Mouse (Mus musculus) limb, embryonic 11.5 days (tissue): Measurements from ENCODE around the gene Hes1. TPM values are rescaled to one million over a fixed set of nuclear protein-coding genes. Genes with fewer than 3 reads are reported as not detected.

Experiments
- ATAC-seq: fragments of 200-750 bp; cut with Nextera tagmentation; 2 replicates; pipeline ENCODE4 v1.8.0; 2017; ENCODE audit warnings: low read depth; ENCODE audit not compliant: insufficient number of reproducible peaks, low FRiP score, low TSS enrichment
- DNase-seq: peaks from one replicate; pipeline ENCODE4 v3.0.0-alpha.2; 2015; ENCODE audit warnings: low spot score
- H3K27ac ChIP-seq: fragments of 300-500 bp; sonication (generic); replicated peaks from 2 replicates; pipeline ENCODE4 v1.5.1; 2014; ENCODE audit warnings: low read depth, mild to moderate bottlenecking, low read length
- H3K27me3 ChIP-seq: fragments of 300-500 bp; sonication (generic); 2 replicates; pipeline ENCODE4 v1.6.1; 2014; ENCODE audit warnings: mild to moderate bottlenecking, low read length, mixed read lengths; ENCODE audit not compliant: control insufficient read depth, insufficient read depth
- H3K36me3 ChIP-seq: fragments of 300-500 bp; sonication (generic); 2 replicates; pipeline ENCODE4 v1.6.1; 2014; ENCODE audit warnings: mild to moderate bottlenecking, low read length, moderate library complexity, mixed read lengths; ENCODE audit not compliant: control insufficient read depth, insufficient read depth
- H3K4me1 ChIP-seq: fragments of 300-500 bp; sonication (generic); 2 replicates; pipeline ENCODE4 v1.6.1; 2014; ENCODE audit warnings: low read length, mixed read lengths; ENCODE audit not compliant: control insufficient read depth, insufficient read depth
- H3K4me2 ChIP-seq: fragments of 300-500 bp; sonication (generic); 2 replicates; pipeline ENCODE4 v1.6.1; 2014; ENCODE audit warnings: low read depth, mild to moderate bottlenecking, moderate library complexity; ENCODE audit not compliant: severe bottlenecking
- H3K4me3 ChIP-seq: fragments of 300-500 bp; sonication (generic); 2 replicates; pipeline ENCODE4 v1.5.1; 2014; ENCODE audit warnings: low read depth, low read length
- H3K9ac ChIP-seq: fragments of 300-500 bp; sonication (generic); 2 replicates; pipeline ENCODE4 v1.6.1; 2014; ENCODE audit warnings: mild to moderate bottlenecking, low read length
- H3K9me3 ChIP-seq: fragments of 300-500 bp; sonication (generic); 2 replicates; pipeline ENCODE4 v1.6.1; 2016; ENCODE audit warnings: low read length; ENCODE audit not compliant: control insufficient read depth
- WGBS: fragments of 180-500 bp; shearing (Covaris S2); extraction: QIAGEN DNeasy Blood & Tissue Kit; methylation state at CpG from one replicate; pipeline ENCODE4 v1.1.7; 2014; 5-methylcytosine and 5-hydroxymethylcytosine counted together
- polyA plus RNA-seq: library from polyadenylated mRNA; unstranded; fragments of >200 nt; fragmentation: Nextera tagmentation; extraction: Ambion mirVana; gene quantifications from 2 replicates; pipeline ENCODE4 v1.2.1, GENCODE M21; 2014

Gene Hes1
- polyA plus RNA-seq, 1 experiment from 2014 or later, result 71.0 TPM

DNA sequence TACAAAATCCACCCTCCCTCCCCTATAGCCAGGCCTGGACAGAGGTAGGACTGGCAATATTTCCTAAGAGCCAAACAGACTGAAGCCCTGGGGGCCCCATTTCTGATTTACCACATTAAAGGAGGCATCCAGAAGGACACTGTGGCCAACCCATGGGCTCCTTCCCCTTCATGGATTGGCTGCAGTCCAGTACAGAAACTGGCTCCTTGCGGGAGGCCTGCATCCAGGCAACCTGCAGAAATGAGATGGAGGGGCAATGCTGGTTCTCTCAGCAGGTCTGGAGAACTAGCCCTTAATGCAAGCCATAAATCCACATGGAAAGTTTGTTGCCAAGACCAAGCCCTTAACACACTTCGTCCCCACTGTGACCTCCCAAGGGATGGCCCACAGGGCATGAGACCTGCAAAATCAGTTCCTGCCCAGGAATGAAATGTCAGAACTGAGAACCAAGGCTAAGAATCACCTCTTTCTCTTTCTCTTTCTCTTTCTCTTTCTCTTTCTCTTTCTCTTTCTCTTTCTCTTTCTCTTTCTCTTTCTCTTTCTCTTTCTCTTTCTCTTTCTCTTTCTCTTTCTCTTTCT, 31.8 kb upstream of the Hes1 start:
- no peaks in the 10 kb centered on the region for H3K9me3 ChIP-seq
- no peak overlapping the region for H3K4me3 ChIP-seq
- no peak for ATAC-seq
- H3K9ac ChIP-seq, result no peak overlapping the region
- peaks cover 15% of the 10 kb centered on the region for H3K4me1 ChIP-seq
- 32% methylated on average over 2 of the region's 2 CpGs for WGBS
- no peaks in the 10 kb centered on the region for H3K36me3 ChIP-seq
- H3K4me2 ChIP-seq, result no peak overlapping the region
- H3K27ac ChIP-seq, result no peak overlapping the region
- H3K27me3 ChIP-seq, result no peaks in the 10 kb centered on the region
- DNase-seq, result no peak

DNA sequence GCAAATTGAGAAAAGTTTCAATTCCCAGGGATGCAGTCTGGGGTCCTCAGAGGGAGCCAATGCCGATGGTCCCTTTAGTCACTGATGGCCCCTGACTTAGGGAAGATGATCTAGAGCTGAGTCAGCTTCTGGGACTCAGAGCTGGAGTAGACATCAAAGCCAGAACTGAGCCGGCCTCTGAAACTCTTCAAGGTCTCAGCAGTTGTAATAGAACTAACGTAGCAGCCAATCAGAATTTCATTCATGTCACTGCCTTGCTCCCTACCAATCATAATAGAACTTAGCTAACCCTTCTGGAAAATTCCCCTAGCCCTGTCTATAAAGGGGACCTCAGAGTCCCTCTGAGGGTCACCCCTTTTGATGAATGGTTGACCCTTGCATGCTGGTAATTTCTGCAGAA, 30.8 kb upstream of the Hes1 start:
- no peak for ATAC-seq
- Histone ChIP-seq H3K27me3 (no peaks in the 10 kb centered on the region), H3K4me1 (peaks cover 19% of the 10 kb centered on the region), H3K36me3 (no peaks in the 10 kb centered on the region), H3K4me2 (no peak overlapping the region), H3K4me3 (no peak overlapping the region), H3K9ac (no peak overlapping the region), H3K9me3 (no peaks in the 10 kb centered on the region), H3K27ac (no peak overlapping the region)
- DNase-seq, result no peak
- 81% methylated on average over 3 of the region's 3 CpGs for WGBS

DNA sequence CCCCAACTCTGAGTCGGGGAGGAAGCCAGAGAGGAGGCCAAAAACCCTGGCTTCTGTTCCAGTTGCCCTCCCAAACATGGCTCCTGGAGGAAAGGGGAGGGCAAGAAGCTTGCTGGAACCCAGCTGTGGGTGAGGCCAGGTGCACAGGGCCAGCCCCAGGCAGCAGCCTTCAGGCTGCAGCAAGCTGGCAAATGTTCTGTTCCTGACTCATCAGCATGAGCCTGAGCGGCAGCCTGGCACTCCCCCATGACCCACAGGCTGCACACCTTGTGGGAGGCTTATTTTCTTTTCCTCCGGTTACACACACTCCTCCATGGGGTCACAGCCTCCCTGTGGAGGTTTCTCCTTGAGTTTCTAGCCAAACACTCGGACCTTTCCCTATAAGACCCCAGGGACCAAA, 30.2 kb upstream of the Hes1 start:
- no peak for DNase-seq
- Histone ChIP-seq H3K4me1 (peaks cover 24% of the 10 kb centered on the region), H3K4me2 (no peak overlapping the region), H3K36me3 (no peaks in the 10 kb centered on the region), H3K9me3 (no peaks in the 10 kb centered on the region), H3K4me3 (no peak overlapping the region), H3K9ac (no peak overlapping the region), H3K27me3 (no peaks in the 10 kb centered on the region), H3K27ac (no peak overlapping the region)
- ATAC-seq, result no peak
- WGBS, result 52% methylated on average over 4 of the region's 4 CpGs

DNA sequence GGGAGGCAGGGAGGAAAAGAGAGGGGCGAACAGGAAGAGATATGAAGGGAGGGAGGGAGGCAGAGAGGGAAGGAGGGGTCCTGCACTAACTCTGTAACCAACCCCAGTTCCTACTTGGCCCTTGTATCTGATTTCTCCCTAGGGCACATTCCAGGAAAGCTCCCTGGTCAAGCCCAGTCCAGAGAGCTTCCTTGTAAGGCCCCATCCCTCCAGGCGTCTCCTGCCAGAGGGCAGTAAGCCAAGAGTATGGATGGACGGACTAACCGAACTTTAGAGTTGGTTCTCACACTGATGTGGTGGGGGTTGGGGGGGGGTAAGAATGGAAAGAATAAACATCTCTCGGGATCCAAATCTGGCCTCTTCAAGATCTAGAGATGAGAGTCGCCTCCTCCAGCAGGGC, 29.7 kb upstream of the Hes1 start:
- WGBS, result 66% methylated on average over 6 of the region's 6 CpGs
- no peaks in the 10 kb centered on the region for H3K27me3 ChIP-seq
- H3K36me3 ChIP-seq, result no peaks in the 10 kb centered on the region
- DNase-seq, result no peak
- no peaks in the 10 kb centered on the region for H3K9me3 ChIP-seq
- no peak overlapping the region for H3K4me2 ChIP-seq
- H3K9ac ChIP-seq, result no peak overlapping the region
- no peak overlapping the region for H3K27ac ChIP-seq
- H3K4me3 ChIP-seq, result no peak overlapping the region
- H3K4me1 ChIP-seq, result peaks cover 28% of the 10 kb centered on the region
- no peak for ATAC-seq

DNA sequence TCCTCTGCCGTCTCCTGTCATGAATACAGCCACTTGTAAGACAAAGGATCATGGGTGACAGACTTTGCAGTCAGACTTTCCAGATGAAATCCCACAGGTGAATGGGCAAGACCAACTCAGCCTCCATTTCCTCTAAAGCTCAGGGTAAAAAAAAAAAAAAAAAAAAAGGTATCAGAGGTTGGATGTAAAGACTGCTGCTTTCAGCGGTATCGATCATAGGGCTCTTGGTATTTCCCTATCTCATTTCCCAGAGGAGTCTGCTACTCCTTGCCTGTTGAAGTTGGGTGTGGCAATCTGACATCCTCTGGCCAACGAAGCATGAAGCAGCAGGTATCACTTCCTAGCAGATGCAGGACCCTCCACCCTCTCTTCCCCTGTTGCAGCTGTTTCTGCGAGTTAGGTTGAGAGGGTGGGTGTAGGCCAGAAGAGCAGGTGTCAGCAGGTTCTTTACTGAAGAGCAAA, 29.2 kb upstream of the Hes1 start:
- no peak for ATAC-seq
- no peaks in the 10 kb centered on the region for H3K9me3 ChIP-seq
- 76% methylated on average over 5 of the region's 5 CpGs for WGBS
- no peak for DNase-seq
- H3K27me3 ChIP-seq, result no peaks in the 10 kb centered on the region
- H3K36me3 ChIP-seq, result no peaks in the 10 kb centered on the region
- H3K27ac ChIP-seq, result no peak overlapping the region
- H3K9ac ChIP-seq, result no peak overlapping the region
- no peak overlapping the region for H3K4me3 ChIP-seq
- H3K4me2 ChIP-seq, result no peak overlapping the region
- H3K4me1 ChIP-seq, result peaks cover 27% of the 10 kb centered on the region

DNA sequence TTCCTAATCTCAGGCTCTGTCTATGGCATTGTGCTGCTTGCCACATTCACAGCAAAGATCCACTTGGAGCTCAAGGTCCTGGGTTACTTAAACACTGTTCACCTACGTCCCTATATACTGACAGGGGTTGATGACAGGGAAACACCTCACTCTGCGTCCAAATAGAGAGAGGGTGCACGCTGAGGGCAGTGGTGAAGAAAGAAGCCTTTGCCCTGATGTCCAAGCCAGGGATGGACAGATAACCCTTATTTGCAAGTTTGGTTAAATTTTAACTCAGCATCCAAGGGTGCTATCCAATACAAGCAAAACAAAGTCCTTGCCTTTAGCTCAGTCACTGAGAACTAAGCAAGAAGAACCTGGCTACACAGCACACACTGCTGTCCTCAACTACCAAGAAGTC, 28.1 kb upstream of the Hes1 start:
- peaks cover 27% of the 10 kb centered on the region for H3K4me1 ChIP-seq
- WGBS, result 91% methylated on average over 3 of the region's 3 CpGs
- H3K9ac ChIP-seq, result no peak overlapping the region
- no peak overlapping the region for H3K4me3 ChIP-seq
- DNase-seq, result no peak
- no peaks in the 10 kb centered on the region for H3K9me3 ChIP-seq
- H3K36me3 ChIP-seq, result no peaks in the 10 kb centered on the region
- ATAC-seq, result no peak
- H3K27ac ChIP-seq, result no peak overlapping the region
- no peak overlapping the region for H3K4me2 ChIP-seq
- no peaks in the 10 kb centered on the region for H3K27me3 ChIP-seq

DNA sequence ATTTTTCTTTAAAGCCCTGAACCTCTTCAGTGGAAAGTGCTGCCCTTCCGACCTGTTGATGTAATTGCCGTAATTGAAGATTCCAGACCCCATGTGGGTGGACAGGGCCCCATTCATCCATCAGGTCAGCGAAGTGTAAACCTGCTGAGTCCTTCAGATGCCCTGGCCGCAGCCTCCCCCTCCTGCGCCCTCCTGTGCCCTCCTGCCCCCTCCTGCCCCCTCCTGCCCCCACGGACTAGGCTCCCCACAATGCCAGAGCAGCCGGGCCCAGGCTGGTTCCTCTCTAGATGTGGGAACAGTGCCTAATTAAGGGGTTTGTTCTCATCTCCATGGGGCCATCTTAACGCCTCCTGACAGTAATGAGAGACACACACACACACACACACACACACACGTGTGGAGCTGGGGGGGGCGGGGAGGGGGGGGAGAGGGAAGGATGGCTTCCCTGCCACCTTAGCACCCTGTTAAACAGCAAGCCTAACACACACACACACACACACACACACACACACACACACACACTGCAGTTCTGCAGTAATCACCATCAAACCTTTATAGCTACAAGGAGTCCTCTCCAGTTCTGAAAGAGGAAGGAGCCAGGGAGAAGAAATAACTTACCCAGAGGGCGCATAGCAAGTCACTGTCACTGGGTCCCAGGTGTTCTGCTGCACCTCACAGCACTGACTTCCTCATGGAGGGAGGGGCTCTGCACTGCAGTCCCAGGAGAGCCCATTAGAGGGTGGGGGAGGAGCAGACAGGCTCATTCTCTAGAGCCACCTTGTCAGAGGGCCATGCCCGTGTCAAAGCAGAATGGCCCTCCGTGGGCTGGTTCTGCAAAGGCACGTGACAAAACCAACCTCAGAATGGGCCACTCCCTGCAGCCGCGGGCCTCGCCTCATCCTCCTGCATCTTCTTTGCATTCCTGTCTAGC, 25.3 kb upstream of the Hes1 start:
- Histone ChIP-seq H3K9me3 (no peaks in the 10 kb centered on the region), H3K4me2 (no peak overlapping the region; the same call in 1 of the 2 replicates), H3K9ac (no peak overlapping the region), H3K27me3 (no peaks in the 10 kb centered on the region), H3K4me1 (peaks cover 22% of the 10 kb centered on the region), H3K27ac (no peak overlapping the region), H3K4me3 (no peak overlapping the region), H3K36me3 (no peaks in the 10 kb centered on the region)
- DNase-seq (peak; percentile 39), ATAC-seq (no peak)
- 8% methylated on average over 15 of the region's 17 CpGs for whole genome bisulfite sequencing

DNA sequence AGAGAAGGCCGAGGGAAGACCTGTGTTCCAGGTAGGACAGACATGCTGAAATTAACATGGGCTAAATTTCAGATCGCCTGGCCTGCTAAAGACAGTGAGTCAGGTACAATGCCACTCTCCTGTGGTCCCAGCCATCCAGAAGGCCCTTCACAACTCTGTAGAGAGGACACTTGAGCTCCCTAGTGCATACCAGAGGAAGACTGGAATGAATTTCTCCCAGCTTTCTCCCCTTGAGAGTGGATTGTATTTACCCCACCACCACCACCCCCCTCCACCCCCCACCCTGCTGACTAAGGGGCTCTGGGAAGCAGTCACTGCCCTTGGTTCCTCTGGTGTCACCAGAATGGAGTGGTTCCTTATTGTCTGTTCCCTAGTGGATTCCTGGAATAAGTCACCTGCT, 24.3 kb upstream of the Hes1 start:
- Histone ChIP-seq H3K9me3 (no peaks in the 10 kb centered on the region), H3K9ac (no peak overlapping the region), H3K36me3 (no peaks in the 10 kb centered on the region), H3K4me2 (no peak overlapping the region), H3K27me3 (no peaks in the 10 kb centered on the region), H3K4me3 (no peak overlapping the region), H3K27ac (no peak overlapping the region), H3K4me1 (peaks cover 16% of the 10 kb centered on the region)
- DNase-seq (no peak), ATAC-seq (no peak)
- 80% methylated on average over 2 of the region's 2 CpGs for WGBS
